In genomic region chr2:30495909-30496861, GRCm38 (mm10) we compare ENCODE assay signal across 8 mouse cellular contexts. TPM values are rescaled to one million over a fixed set of nuclear protein-coding genes. Genes with fewer than 3 reads are reported as not detected.
DNase-seq lines count a peak whose midpoint lies in the region; ATAC-seq and TF ChIP-seq lines count a peak whose summit lies in the region.

No protein-coding gene starts in this region.

- H3K4me3 ChIP-seq in heart, embryonic 14.5 days (ENCODE audit: control insufficient read depth in 1 of 2, insufficient read depth in 1 of 2, low read depth in 1 of 2, low read length in 2 of 2) = peak overlapping the region; percentile 26 to 35
- peak overlapping the region; percentile 38 for H3K4me3 ChIP-seq in kidney, embryonic 16.5 days (ENCODE audit: low read length)
- peak overlapping the region; percentile 30; the same call in 1 of the 2 replicates for H3K4me3 ChIP-seq in liver, adult 2 months (ENCODE audit: insufficient read depth, low read depth, low read length)
- peak overlapping the region; percentile 16; the same call in 1 of the 2 replicates for H3K4me3 ChIP-seq in midbrain, postnatal 0 days (ENCODE audit: low read depth, low read length)

- H3K79me2 ChIP-seq in liver, adult 2 months (ENCODE audit: control insufficient read depth, insufficient read depth, low read length) = no peaks in the 10 kb centered on the region

- no peaks in the 10 kb centered on the region for H3K9me3 ChIP-seq in heart, embryonic 14.5 days (ENCODE audit: control insufficient read depth, low read length)
- no peaks in the 10 kb centered on the region for H3K9me3 ChIP-seq in kidney, embryonic 16.5 days (ENCODE audit: low read length)
- H3K9me3 ChIP-seq in midbrain, postnatal 0 days (ENCODE audit: low read length) = no peaks in the 10 kb centered on the region

- DNase-seq in 3134 (ENCODE audit: extremely low read depth, insufficient read length, low spot score) = peak; percentile 81
- peak; percentile 82 for DNase-seq in adrenal gland, postnatal 14 days
- peak; percentile 47 for DNase-seq in fat pad, adult 2 months (ENCODE audit: extremely low read depth, low read depth, low spot score)
- DNase-seq in liver, adult 2 months (ENCODE audit: extremely low read depth, low read depth, low spot score) = peak; percentile 60
- peak; percentile 79 for DNase-seq in midbrain, postnatal 0 days (ENCODE audit: low spot score)
- peak; percentile 76 for DNase-seq in splenic B cell, adult 2 months (ENCODE audit: low read depth, low spot score)

- WGBS in heart, embryonic 14.5 days = 20% methylated on average over 22 of the region's 22 CpGs
- 23% methylated on average over 22 of the region's 22 CpGs for WGBS in kidney, embryonic 16.5 days
- WGBS in liver, adult 2 months = 35% methylated on average over 22 of the region's 22 CpGs
- 24% methylated on average over 22 of the region's 22 CpGs for WGBS in midbrain, postnatal 0 days

- TF ChIP-seq POLR2A in liver, adult 2 months (IDR thresholded peaks at IDR 0.05; ENCODE audit: extremely low read depth, insufficient read depth, low read length) = no peak

- no peaks in the 10 kb centered on the region for H3K27me3 ChIP-seq in heart, embryonic 14.5 days (ENCODE audit: control insufficient read depth, insufficient read depth, low read length)
- no peaks in the 10 kb centered on the region for H3K27me3 ChIP-seq in kidney, embryonic 16.5 days (ENCODE audit: insufficient read depth, low read length)
- no peaks in the 10 kb centered on the region for H3K27me3 ChIP-seq in liver, adult 2 months (ENCODE audit: control insufficient read depth, insufficient read depth, low read length)
- H3K27me3 ChIP-seq in midbrain, postnatal 0 days (ENCODE audit: insufficient read depth, low read length) = no peaks in the 10 kb centered on the region
- H3K27me3 ChIP-seq in splenic B cell, adult 2 months (ENCODE audit: control insufficient read depth, insufficient read depth, low read length, poor library complexity, severe bottlenecking) = no peaks in the 10 kb centered on the region

- no peak overlapping the region; the same call in 1 of the 2 replicates for H3K9ac ChIP-seq in heart, embryonic 14.5 days (ENCODE audit: low read length)
- H3K9ac ChIP-seq in kidney, embryonic 16.5 days (replicated peaks; ENCODE audit: low read length) = peak overlapping the region; percentile 61
- no peak overlapping the region for H3K9ac ChIP-seq in liver, adult 2 months (ENCODE audit: low read depth, low read length)
- peak overlapping the region; percentile 46; the same call in 1 of the 2 replicates for H3K9ac ChIP-seq in midbrain, postnatal 0 days (replicated peaks; ENCODE audit: low read length, poor library complexity, severe bottlenecking)

- H3K27ac ChIP-seq in heart, embryonic 14.5 days (replicated peaks in 1 of 2; ENCODE audit: control insufficient read depth in 1 of 2, insufficient read depth in 1 of 2, low read depth in 2 of 2, low read length in 2 of 2) = peak overlapping the region in 1 of 2 experiments; percentile 43; a peak in 2 of 4 replicates
- peak overlapping the region; percentile 40; the same call in 1 of the 2 replicates for H3K27ac ChIP-seq in kidney, embryonic 16.5 days (ENCODE audit: low read length)
- no peak overlapping the region for H3K27ac ChIP-seq in liver, adult 2 months (replicated peaks; ENCODE audit: insufficient read depth, low read depth, low read length)
- H3K27ac ChIP-seq in midbrain, postnatal 0 days (ENCODE audit: low read depth, low read length) = peak overlapping the region; percentile 38; the same call in 1 of the 2 replicates

- peaks cover 6 to 8% of the 10 kb centered on the region in 2 experiments for H3K4me1 ChIP-seq in heart, embryonic 14.5 days (ENCODE audit: control insufficient read depth in 2 of 2, insufficient read depth in 2 of 2, low read length in 2 of 2)
- peaks cover 12% of the 10 kb centered on the region for H3K4me1 ChIP-seq in kidney, embryonic 16.5 days (ENCODE audit: insufficient read depth, low read length)
- H3K4me1 ChIP-seq in liver, adult 2 months (ENCODE audit: control insufficient read depth, insufficient read depth, low read length) = peaks cover 2% of the 10 kb centered on the region; the same call in 1 of the 2 replicates
- H3K4me1 ChIP-seq in midbrain, postnatal 0 days (ENCODE audit: insufficient read depth, low read length) = peaks cover 10% of the 10 kb centered on the region

- peak; percentile 83 for ATAC-seq in heart, embryonic 14.5 days (ENCODE audit: insufficient number of reproducible peaks, insufficient read depth, low FRiP score, low read depth)
- ATAC-seq in kidney, embryonic 16.5 days (ENCODE audit: low FRiP score, low TSS enrichment) = peak; percentile 97
- ATAC-seq in midbrain, postnatal 0 days (ENCODE audit: low FRiP score) = peak; percentile 92

- TF ChIP-seq CTCF in liver, adult 2 months (IDR thresholded peaks at IDR 0.05; ENCODE audit: low read depth, low read length) = no peak
- no peak for TF ChIP-seq CTCF in midbrain, postnatal 0 days (IDR thresholded peaks at IDR 0.05)

- H3K36me3 ChIP-seq in heart, embryonic 14.5 days (ENCODE audit: control insufficient read depth, insufficient read depth, low read length) = no peaks in the 10 kb centered on the region
- H3K36me3 ChIP-seq in kidney, embryonic 16.5 days (ENCODE audit: insufficient read depth, low read length) = no peaks in the 10 kb centered on the region
- H3K36me3 ChIP-seq in liver, adult 2 months (ENCODE audit: control insufficient read depth, insufficient read depth, low read length) = no peaks in the 10 kb centered on the region
- H3K36me3 ChIP-seq in midbrain, postnatal 0 days (ENCODE audit: insufficient read depth, low read length) = no peaks in the 10 kb centered on the region
- H3K36me3 ChIP-seq in splenic B cell, adult 2 months (ENCODE audit: control insufficient read depth, insufficient read depth, low read length, poor library complexity, severe bottlenecking) = no peaks in the 10 kb centered on the region

- H3K4me2 ChIP-seq in heart, embryonic 14.5 days (ENCODE audit: low read length) = peak overlapping the region; percentile 56
- peak overlapping the region; percentile 64 for H3K4me2 ChIP-seq in kidney, embryonic 16.5 days (replicated peaks; ENCODE audit: low read depth, low read length)
- H3K4me2 ChIP-seq in midbrain, postnatal 0 days (ENCODE audit: low read depth, low read length, poor library complexity, severe bottlenecking) = peak overlapping the region; percentile 49

RNA-seq across cellular contexts. Expression of gene Ier5l, which starts 22.2 kb away (rescaled TPM):
- total RNA-seq in adrenal gland, postnatal 14 days (2021) = 6.4 and 6.8 TPM in 2 replicates
- polyA plus RNA-seq in heart, embryonic 14.5 days (2014; fragmentation: Nextera tagmentation; extraction: Ambion mirVana) = 3.5 and 4.2 TPM in 2 replicates
- 2.2 and 2.9 TPM in 2 replicates for polyA plus RNA-seq in kidney, embryonic 16.5 days (2015; fragmentation: Nextera tagmentation; extraction: Ambion mirVana)
- 0.54 and 0.55 TPM in 2 replicates for total RNA-seq in liver, adult 2 months (2014; rRNA removed)
- 1.1 TPM in 2 replicates for polyA plus RNA-seq in liver, adult 2 months (2012; rRNA removed)
- total RNA-seq in midbrain, postnatal 0 days (2014; rRNA removed) = 23.6 and 28.2 TPM in 2 replicates
- 2.6 and 3.2 TPM in 2 replicates for polyA plus RNA-seq in midbrain, postnatal 0 days (2015; fragmentation: Nextera tagmentation; extraction: Ambion mirVana)

Comparison
In these comparisons a context has a peak if more than half of its experiments do, and no peak if none do; other contexts are left out.
1. H3K9ac ChIP-seq: peak in kidney, embryonic 16.5 days (single experiment) and midbrain, postnatal 0 days (single experiment); none in heart, embryonic 14.5 days (single experiment) and liver, adult 2 months (single experiment).
2. Peak in every context shown above with its lines, with median percentiles within 50 percentile points of each other: DNase-seq, ATAC-seq, H3K4me2 ChIP-seq and H3K4me3 ChIP-seq.